ENCODE assay signal across 10 mouse cellular contexts in genomic region chr2:52979280-52979763, GRCm38 (mm10).
DNase-seq lines count a peak whose midpoint lies in the region; ATAC-seq and TF ChIP-seq lines count a peak whose summit lies in the region.
"Had no signal": no experiment of that assay in that cellular context is flagged by ENCODE, and none has a peak within 500 bp of the region (broad histone marks: within the 10 kb centered on the region; RNA-seq: fewer than 3 reads in every experiment).

No protein-coding gene starts in this region.

- no peak overlapping the region for H3K9ac ChIP-seq in hindbrain, postnatal 0 days (replicated peaks; ENCODE audit: low read length)
- H3K9ac ChIP-seq: midbrain, embryonic 12.5 days had no signal

- H3K27ac ChIP-seq in hindbrain, postnatal 0 days, result 0 out of 2 replicates have a peak overlapping the region, but pooled peaks have one; percentile 9
- H3K27ac ChIP-seq: midbrain, embryonic 12.5 days had no signal

- TF ChIP-seq CTCF in hindbrain, postnatal 0 days (IDR thresholded peaks at IDR 0.05; ENCODE audit: low read depth), result no peak

- no peak for ATAC-seq in hindbrain, postnatal 0 days

- DNase-seq in kidney, adult 11 months, result peak; percentile 44
- DNase-seq in kidney, adult 18-20 months, result no peak
- DNase-seq in brain, adult 2 months (ENCODE audit: low read depth, low spot score), result peak; percentile 58
- no peak for DNase-seq in hindbrain, postnatal 0 days (ENCODE audit: low spot score)
- peak; percentile 38 for DNase-seq in lung, postnatal 14 days
- DNase-seq in spleen, adult 18-20 months, result no peak
- no peak for DNase-seq in layer of hippocampus, adult 18-20 months (ENCODE audit: low spot score in 2 of 2)
- no peak for DNase-seq in frontal cortex, postnatal 25 days (ENCODE audit: low spot score in 2 of 2)
- DNase-seq: thymus, adult 18-20 months had no signal

- H3K9me3 ChIP-seq in hindbrain, postnatal 0 days (ENCODE audit: low read length), result no peaks in the 10 kb centered on the region
- H3K9me3 ChIP-seq: midbrain, embryonic 12.5 days had no signal

- peaks cover 6% of the 10 kb centered on the region; the same call in 1 of the 2 replicates for H3K4me1 ChIP-seq in hindbrain, postnatal 0 days (ENCODE audit: insufficient read depth, low read length)

- H3K4me3 ChIP-seq in hindbrain, postnatal 0 days (ENCODE audit: low read length), result no peak overlapping the region
- H3K4me3 ChIP-seq: midbrain, embryonic 12.5 days had no signal

- H3K27me3 ChIP-seq in hindbrain, postnatal 0 days (ENCODE audit: insufficient read depth, low read length), result no peaks in the 10 kb centered on the region
- H3K27me3 ChIP-seq: midbrain, embryonic 12.5 days had no signal

- no peak overlapping the region for H3K4me2 ChIP-seq in hindbrain, postnatal 0 days (ENCODE audit: low read depth, low read length)
- H3K4me2 ChIP-seq: midbrain, embryonic 12.5 days had no signal

- no peaks in the 10 kb centered on the region for H3K36me3 ChIP-seq in hindbrain, postnatal 0 days (ENCODE audit: insufficient read depth, low read length)
- H3K36me3 ChIP-seq: midbrain, embryonic 12.5 days had no signal

- WGBS in hindbrain, postnatal 0 days, result 45% methylated on average over 4 of the region's 4 CpGs

Comparison
In these comparisons a context has a peak if more than half of its experiments do, and no peak if none do; other contexts are left out.
1. DNase-seq: peak in kidney, adult 11 months (single experiment), brain, adult 2 months (single experiment) and lung, postnatal 14 days (single experiment); none in kidney, adult 18-20 months (single experiment), hindbrain, postnatal 0 days (single experiment), spleen, adult 18-20 months (0 of 2), layer of hippocampus, adult 18-20 months (0 of 2) and frontal cortex, postnatal 25 days (0 of 2).